Mouse (Mus musculus): ENCODE results near the gene Zfp146. TPM values are rescaled to one million over a fixed set of nuclear protein-coding genes. Genes with fewer than 3 reads are reported as not detected.
"Not testable (repeated sequence)": the region's sequence is repeated elsewhere in the genome, so short reads cannot be mapped to it uniquely, and the experiment has no call there.

Zfp146 gene
- polyA plus RNA-seq (2015; fragmentation: Nextera tagmentation; extraction: Ambion mirVana) = 2.1 and 3.1 TPM in 2 replicates

DNA sequence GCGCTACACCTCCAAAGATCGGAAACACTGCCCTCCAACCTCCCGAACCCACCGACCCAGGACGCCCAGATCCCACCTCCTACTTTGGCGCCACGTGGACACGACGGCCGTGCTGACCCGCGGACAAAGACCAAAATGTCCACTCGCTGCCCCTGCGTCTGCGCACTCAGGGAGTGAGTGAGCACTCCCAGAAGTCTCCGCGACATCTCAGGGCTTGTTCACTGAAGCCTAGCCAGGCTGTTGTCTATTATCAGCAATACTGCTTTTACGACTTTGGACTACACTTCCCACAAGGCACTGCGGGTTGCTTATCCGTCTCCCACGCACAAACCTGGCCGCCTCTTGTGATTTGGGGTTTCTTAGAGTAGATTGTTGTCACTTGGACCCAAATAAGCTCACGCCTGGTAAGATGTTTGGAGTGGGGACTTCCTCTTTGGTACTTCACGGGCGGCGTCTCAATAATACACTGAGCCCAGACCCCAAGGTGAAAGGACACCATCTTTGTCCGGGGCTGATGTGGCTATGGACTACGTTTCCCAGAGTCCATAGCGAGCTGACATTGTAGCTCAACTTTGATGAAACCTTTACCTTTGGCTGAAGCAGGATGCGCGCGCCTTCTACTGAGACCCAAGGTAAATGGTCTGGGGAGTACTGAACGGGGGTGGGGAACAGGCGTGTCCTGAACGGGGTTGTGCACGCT lies at the start of gene Zfp146:
Gene Zfp146, minus strand, starts transcription at position 168 of the 700 bp plus-strand sequence.
- peak; percentile 90 for DNase-seq
- H3K4me2 ChIP-seq (ENCODE audit: low read depth, low read length) = peak within 1 kb of the TSS; percentile 80
- TF ChIP-seq EP300 (IDR thresholded peaks at IDR 0.05; ENCODE audit: low read depth) (0 out of 2 replicates have a peak, but pooled peaks have one; percentile 9), CTCF (IDR thresholded peaks at IDR 0.05; ENCODE audit: low read depth) (no peak)
- peaks cover 5% of the 10 kb centered on the region for H3K36me3 ChIP-seq (replicated peaks; ENCODE audit: insufficient read depth, low read length)
- ATAC-seq = peak; percentile 98
- WGBS (ENCODE audit: insufficient replicate concordance) = under 1% methylated on average over 36 of the region's 36 CpGs
- no peaks in the 10 kb centered on the region for H3K27me3 ChIP-seq (ENCODE audit: insufficient read depth, low read length)
- 0 out of 2 replicates have a peak, but pooled peaks cover 3% of the 10 kb centered on the region for H3K9me3 ChIP-seq (ENCODE audit: low read length)
- peak within 1 kb of the TSS; percentile 89 for H3K27ac ChIP-seq (ENCODE audit: low read depth)
- H3K4me1 ChIP-seq (ENCODE audit: insufficient read depth) = peaks cover 16% of the 10 kb centered on the region
- H3K9ac ChIP-seq (replicated peaks) = peak within 1 kb of the TSS; percentile 82
- peak within 1 kb of the TSS; percentile 75 for H3K4me3 ChIP-seq (ENCODE audit: low read depth, low read length)

DNA sequence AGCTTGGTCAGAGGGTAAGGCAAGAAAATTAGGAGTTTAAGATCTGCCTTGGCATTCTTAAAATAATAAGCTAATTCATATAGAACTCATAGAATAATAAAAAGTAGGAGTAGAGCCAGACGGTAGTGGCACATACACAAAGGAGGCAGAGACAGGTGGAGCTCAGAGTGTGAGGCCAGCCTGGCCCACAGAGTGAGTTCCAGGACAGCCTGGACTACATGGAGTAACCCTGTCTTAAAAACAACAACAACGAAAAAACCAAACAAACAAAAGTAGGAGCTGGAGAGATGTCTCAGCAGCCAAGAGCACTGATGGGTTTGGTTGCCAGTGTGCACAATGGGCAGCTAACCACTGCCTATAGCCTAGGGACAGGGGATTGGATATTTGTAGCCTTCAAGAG lies 47.7 kb upstream of the Zfp146 start:
- H3K9ac ChIP-seq (replicated peaks) = no peak overlapping the region
- 73% methylated on average over 2 of the region's 2 CpGs for WGBS (ENCODE audit: insufficient replicate concordance)
- DNase-seq (no peak), ATAC-seq (no peak)
- no peak overlapping the region for H3K4me2 ChIP-seq (ENCODE audit: low read depth, low read length)
- no peak overlapping the region for H3K27ac ChIP-seq (ENCODE audit: low read depth)
- TF ChIP-seq EP300 (IDR thresholded peaks at IDR 0.05; ENCODE audit: low read depth) = no peak
- no peaks in the 10 kb centered on the region for H3K9me3 ChIP-seq (ENCODE audit: low read length)
- peaks cover 16% of the 10 kb centered on the region; the same call in 1 of the 2 replicates for H3K4me1 ChIP-seq (ENCODE audit: insufficient read depth)
- H3K36me3 ChIP-seq (replicated peaks; ENCODE audit: insufficient read depth, low read length) = no peaks in the 10 kb centered on the region
- H3K4me3 ChIP-seq (ENCODE audit: low read depth, low read length) = no peak overlapping the region
- no peaks in the 10 kb centered on the region for H3K27me3 ChIP-seq (ENCODE audit: insufficient read depth, low read length)

DNA sequence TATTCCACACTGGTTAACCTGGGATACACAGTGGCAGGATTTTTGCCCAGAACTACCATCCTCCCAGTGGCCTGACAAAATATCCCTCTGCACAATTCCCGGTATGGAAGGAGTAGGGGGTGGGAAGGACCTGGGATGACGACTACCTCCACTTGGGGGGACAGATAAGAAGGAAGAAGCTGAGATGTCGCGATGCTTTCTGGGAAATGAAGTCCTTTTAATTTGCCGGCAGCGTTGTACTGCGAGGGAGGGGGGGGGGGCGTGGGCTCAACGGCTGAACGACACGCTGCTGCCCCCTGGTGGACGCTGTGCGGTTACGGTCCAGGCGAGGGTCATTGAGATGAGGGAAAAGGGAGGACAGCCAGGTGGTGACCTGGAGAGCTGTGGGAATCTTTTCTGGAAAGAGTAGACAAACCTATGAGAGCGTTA lies 47.2 kb upstream of the Zfp146 start:
- H3K4me2 ChIP-seq (ENCODE audit: low read depth, low read length) = peak overlapping the region; percentile 52
- peaks cover 13% of the 10 kb centered on the region; the same call in 1 of the 2 replicates for H3K4me1 ChIP-seq (ENCODE audit: insufficient read depth)
- DNase-seq = peak; percentile 91
- H3K36me3 ChIP-seq (replicated peaks; ENCODE audit: insufficient read depth, low read length) = no peaks in the 10 kb centered on the region
- H3K27me3 ChIP-seq (ENCODE audit: insufficient read depth, low read length) = no peaks in the 10 kb centered on the region
- H3K9ac ChIP-seq (replicated peaks) = no peak overlapping the region
- no peak overlapping the region for H3K4me3 ChIP-seq (ENCODE audit: low read depth, low read length)
- no peaks in the 10 kb centered on the region for H3K9me3 ChIP-seq (ENCODE audit: low read length)
- TF ChIP-seq EP300 (IDR thresholded peaks at IDR 0.05; ENCODE audit: low read depth) (no peak), CTCF (IDR thresholded peaks at IDR 0.05; ENCODE audit: low read depth) (peak; percentile 97)
- WGBS (ENCODE audit: insufficient replicate concordance) = under 1% methylated on average over 16 of the region's 16 CpGs
- peak; percentile 57 for ATAC-seq
- no peak overlapping the region for H3K27ac ChIP-seq (ENCODE audit: low read depth)

DNA sequence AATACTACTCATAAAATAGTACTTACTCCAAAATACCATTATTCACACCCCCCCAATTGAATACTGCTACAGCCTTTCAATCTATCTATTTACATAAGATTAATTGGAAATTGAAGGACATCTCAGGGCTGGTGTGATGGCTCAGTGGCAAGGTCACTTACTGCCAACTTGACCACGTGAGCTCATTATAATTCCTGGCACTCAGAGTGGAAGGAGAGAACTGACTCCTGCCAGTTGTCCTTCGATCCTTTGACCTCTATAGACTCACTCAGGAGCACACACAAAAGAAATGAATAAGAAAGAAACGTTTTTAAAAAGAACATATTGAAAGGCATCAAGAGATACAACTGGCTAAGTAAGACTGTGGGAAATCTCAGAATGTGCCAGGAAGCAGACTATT lies 46.3 kb upstream of the Zfp146 start:
- WGBS (ENCODE audit: insufficient replicate concordance) = 83% methylated on average over 3 of the region's 3 CpGs
- TF ChIP-seq CTCF (IDR thresholded peaks at IDR 0.05; ENCODE audit: low read depth) (no peak), EP300 (IDR thresholded peaks at IDR 0.05; ENCODE audit: low read depth) (no peak)
- DNase-seq (no peak), ATAC-seq (no peak)
- no peaks in the 10 kb centered on the region for H3K9me3 ChIP-seq (ENCODE audit: low read length)
- no peaks in the 10 kb centered on the region for H3K36me3 ChIP-seq (replicated peaks; ENCODE audit: insufficient read depth, low read length)
- no peak overlapping the region for H3K9ac ChIP-seq (replicated peaks)
- no peaks in the 10 kb centered on the region for H3K27me3 ChIP-seq (ENCODE audit: insufficient read depth, low read length)
- no peak overlapping the region for H3K27ac ChIP-seq (ENCODE audit: low read depth)
- no peak overlapping the region for H3K4me3 ChIP-seq (ENCODE audit: low read depth, low read length)
- no peak overlapping the region for H3K4me2 ChIP-seq (ENCODE audit: low read depth, low read length)
- peaks cover 13% of the 10 kb centered on the region; the same call in 1 of the 2 replicates for H3K4me1 ChIP-seq (ENCODE audit: insufficient read depth)

DNA sequence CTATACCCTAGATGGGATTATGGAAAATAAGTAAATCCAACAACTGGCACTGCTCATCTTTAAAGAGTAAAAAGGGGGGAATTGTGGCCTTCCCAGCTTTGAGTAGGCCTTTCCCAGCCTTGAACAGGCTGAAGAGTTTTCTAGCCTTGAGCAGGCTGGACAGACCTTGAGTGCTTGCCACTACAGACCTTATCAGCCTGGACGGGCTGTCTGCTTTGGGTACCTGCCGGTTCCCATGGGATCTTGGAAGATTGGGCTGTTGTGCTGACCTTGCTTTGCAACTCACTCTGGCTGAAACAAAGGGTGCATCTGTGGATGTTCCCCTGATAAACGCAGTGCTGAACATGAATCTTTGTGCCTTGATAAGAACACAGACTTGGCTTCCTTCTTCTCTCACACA lies 44.3 kb upstream of the Zfp146 start:
- WGBS (ENCODE audit: insufficient replicate concordance) = 80% methylated on average over 3 of the region's 3 CpGs
- Histone ChIP-seq H3K27ac (ENCODE audit: low read depth) (no peak overlapping the region), H3K9ac (replicated peaks) (no peak overlapping the region), H3K4me3 (ENCODE audit: low read depth, low read length) (no peak overlapping the region), H3K36me3 (replicated peaks; ENCODE audit: insufficient read depth, low read length) (no peaks in the 10 kb centered on the region), H3K4me1 (ENCODE audit: insufficient read depth) (0 out of 2 replicates have a peak, but pooled peaks cover under 1% of the 10 kb centered on the region), H3K27me3 (ENCODE audit: insufficient read depth, low read length) (no peaks in the 10 kb centered on the region), H3K4me2 (ENCODE audit: low read depth, low read length) (no peak overlapping the region), H3K9me3 (ENCODE audit: low read length) (no peaks in the 10 kb centered on the region)
- TF ChIP-seq CTCF (IDR thresholded peaks at IDR 0.05; ENCODE audit: low read depth) (no peak), EP300 (IDR thresholded peaks at IDR 0.05; ENCODE audit: low read depth) (no peak)
- no peak for ATAC-seq
- no peak for DNase-seq

DNA sequence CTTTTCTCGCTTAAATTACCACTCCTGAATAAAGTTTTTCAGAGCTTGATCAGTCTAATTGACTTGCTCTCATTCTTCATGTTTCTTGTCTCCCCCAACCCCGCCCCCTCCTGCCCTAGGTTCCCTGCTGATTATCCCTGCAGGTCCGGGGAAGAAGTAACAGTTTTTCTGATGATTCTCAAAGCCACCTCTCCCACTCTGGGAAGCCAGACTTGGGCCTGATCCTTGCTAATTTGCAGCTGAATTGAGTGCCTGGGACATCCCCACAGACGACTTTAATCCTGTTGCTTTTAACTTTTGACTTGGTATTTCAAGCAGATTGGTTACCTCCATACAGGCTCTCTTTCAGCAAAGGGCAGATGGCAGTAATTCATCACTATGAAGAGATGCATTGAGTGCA lies 41.5 kb upstream of the Zfp146 start:
- Histone ChIP-seq H3K4me1 (ENCODE audit: insufficient read depth) (no peaks in the 10 kb centered on the region), H3K9ac (replicated peaks) (no peak overlapping the region), H3K9me3 (ENCODE audit: low read length) (no peaks in the 10 kb centered on the region), H3K27ac (ENCODE audit: low read depth) (no peak overlapping the region), H3K36me3 (replicated peaks; ENCODE audit: insufficient read depth, low read length) (no peaks in the 10 kb centered on the region), H3K27me3 (ENCODE audit: insufficient read depth, low read length) (no peaks in the 10 kb centered on the region), H3K4me3 (ENCODE audit: low read depth, low read length) (no peak overlapping the region), H3K4me2 (ENCODE audit: low read depth, low read length) (no peak overlapping the region)
- 45% methylated on average over 4 of the region's 4 CpGs for WGBS (ENCODE audit: insufficient replicate concordance)
- no peak for ATAC-seq
- no peak for TF ChIP-seq EP300 (IDR thresholded peaks at IDR 0.05; ENCODE audit: low read depth)
- TF ChIP-seq CTCF (IDR thresholded peaks at IDR 0.05; ENCODE audit: low read depth) = no peak
- no peak for DNase-seq

DNA sequence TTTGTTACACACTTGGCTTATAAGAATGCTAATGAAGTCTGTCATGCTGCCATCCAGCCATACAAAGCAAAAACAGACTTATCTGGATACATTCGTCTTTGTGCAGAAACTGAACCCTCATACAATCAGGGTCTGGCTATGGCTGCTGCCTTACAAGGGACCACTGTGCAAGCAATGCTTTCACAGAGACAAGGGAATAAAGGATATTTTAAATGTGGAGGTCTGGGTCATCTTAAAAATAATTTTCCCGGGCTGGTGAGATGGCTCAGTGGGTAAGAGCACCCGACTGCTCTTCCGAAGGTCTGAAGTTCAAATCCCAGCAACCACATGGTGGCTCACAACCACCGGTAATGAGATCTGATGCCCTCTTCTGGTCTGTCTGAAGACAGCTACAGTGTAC lies 36.8 kb upstream of the Zfp146 start:
- not testable (repeated sequence) for H3K9me3 ChIP-seq (ENCODE audit: low read length); H3K4me2 ChIP-seq (ENCODE audit: low read depth, low read length); DNase-seq; H3K9ac ChIP-seq (replicated peaks); H3K4me1 ChIP-seq (ENCODE audit: insufficient read depth); H3K27me3 ChIP-seq (ENCODE audit: insufficient read depth, low read length); H3K27ac ChIP-seq (ENCODE audit: low read depth); H3K4me3 ChIP-seq (ENCODE audit: low read depth, low read length); ATAC-seq; H3K36me3 ChIP-seq (replicated peaks; ENCODE audit: insufficient read depth, low read length)
- 41% methylated on average over 5 of the region's 5 CpGs for WGBS (ENCODE audit: insufficient replicate concordance)
